Mouse (Mus musculus) megakaryocyte, embryonic 14.5 days (primary cell): ENCODE measurements around the gene Ccl3.

ENCODE experiments used
- FLI1 ChIP-seq: IDR thresholded peaks from 2 replicates; pipeline ENCODE4 v1.6.1; 2012; ENCODE audit warnings: low read length, inconsistent platforms, mixed read lengths
- GATA1 ChIP-seq: IDR thresholded peaks from 3 replicates; pipeline ENCODE4 v1.6.1; 2012; ENCODE audit warnings: mixed read lengths, low read length, inconsistent platforms, borderline replicate concordance

DNA sequence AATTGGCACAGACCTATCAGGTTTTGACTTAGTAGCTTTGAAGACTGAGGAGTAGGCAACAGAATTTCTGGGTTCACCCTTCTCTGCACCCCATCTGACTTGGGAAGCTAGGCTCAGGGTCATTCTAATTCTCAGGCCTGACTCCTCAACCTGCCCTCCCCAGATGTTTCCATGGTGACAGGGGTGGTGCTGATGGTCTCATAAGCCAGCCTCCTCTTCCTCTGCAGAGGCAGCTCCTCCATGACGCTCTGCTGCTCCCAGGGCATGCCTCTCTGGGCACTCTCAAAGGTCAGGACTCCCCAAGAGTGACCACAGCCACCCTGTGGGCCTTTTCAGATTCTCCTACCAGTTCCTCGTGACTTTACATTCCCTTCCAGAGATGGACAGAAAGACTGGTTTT, 10.2 kb downstream of the Ccl3 start:
- no peak for TF ChIP-seq GATA1
- TF ChIP-seq FLI1: no peak
